Mouse (Mus musculus): ENCODE data around the gene Ankrd34a.

The Ankrd34a gene

DNA sequence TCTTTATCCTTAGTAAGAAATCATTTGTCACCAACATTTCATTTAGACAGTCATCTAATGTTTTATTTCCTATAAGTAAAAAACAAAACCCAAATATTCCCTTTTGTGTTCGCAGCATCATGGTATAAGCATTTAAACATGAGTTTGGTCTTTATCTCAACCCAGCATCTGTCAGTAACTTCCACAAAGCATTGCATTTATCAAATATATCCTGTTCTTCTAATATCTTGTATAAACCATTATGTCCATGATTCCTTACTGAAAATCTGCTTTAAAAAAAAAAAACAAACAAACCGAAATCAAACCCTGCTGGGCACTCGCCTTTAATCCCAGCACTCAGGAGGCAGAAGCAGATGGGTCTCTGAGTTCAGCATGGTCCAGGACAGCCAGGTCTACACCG, 10.2 kb downstream of the Ankrd34a start:
- DNase-seq (ENCODE audit: low read depth, low spot score) = no peak

DNA sequence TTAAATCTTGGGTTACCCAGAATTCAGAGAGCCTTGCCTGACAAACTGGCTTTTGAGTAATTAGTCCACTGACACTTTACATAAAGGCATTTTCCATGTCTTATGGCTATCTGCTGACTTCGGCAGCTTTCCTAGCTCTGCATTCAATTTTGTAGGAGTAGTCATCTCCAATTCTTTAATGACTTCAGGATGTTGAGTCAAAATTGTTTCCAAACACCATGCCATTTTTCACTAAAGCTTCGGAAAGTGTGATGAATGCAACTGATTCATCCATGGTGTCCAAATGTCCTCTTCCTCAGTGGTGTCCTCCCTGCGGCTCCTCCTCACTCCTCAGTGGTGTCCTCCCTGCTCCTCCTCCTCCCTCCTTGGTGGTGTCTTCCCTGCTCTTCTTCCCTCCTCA, 21.5 kb downstream of the Ankrd34a start:
- DNase-seq (ENCODE audit: low read depth, low spot score) = no peak

DNA sequence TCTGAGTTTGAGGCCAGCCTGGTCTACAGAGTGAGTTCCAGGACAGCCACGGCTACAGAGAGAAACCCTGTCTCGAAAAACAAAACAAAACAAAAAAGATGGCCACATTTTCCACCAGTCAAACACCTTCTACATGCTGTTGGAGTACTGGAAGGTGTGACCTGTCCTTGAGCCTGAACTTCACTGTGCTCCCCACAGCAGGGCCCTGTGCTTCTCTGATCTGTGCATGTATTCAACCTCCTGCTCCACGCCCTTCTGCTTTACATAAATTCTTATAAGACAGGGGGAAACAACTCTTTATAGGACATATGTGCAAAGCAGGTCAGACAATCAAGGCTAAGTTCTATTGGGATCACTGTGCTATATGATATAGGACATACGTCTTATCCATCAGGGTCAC, 26.8 kb downstream of the Ankrd34a start:
- no peak for DNase-seq (ENCODE audit: low read depth, low spot score)

DNA sequence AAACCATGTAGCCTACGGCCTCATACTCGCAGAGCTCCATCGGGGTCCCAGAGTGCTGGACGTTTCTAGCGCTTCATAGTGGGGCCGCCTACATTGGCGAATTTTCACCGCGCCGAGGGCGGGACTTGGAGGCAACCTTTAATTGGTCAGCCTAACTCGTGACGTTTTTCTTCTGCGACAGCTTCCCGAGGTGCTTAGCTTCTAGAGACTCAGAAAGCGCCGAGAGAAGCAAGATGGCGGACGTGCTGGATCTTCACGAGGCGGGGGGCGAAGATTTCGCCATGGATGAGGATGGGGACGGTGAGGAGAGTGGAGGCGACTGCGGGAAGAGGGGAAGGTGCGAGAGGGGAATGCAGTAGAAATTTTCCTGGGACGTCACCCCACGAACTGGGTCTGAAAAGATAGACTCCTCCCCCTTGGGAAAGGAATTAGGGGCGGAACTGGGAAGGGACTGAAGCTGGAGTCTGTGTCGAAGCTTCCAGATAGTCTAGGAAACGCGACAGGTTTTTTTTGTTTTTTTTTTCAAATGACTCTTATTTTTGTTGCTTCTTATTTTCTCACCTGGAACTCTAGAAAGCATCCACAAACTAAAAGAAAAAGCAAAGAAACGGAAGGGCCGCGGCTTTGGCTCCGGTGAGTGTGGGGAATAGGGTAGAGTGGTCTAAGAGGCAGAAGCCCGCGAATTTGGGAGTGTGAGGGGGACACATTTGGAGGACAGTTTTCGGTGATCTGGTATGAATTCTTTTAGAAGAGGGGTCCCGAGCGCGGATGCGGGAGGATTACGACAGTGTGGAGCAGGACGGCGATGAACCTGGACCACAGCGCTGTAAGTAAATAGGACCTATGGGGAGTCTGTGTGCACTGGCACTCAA, 33.5 kb downstream of the Ankrd34a start, which contains the start of gene Rbm8a:
TSS of gene Rbm8a (plus strand) at position 205 of the 872 bp plus-strand sequence.
- peak; percentile 100 for DNase-seq (ENCODE audit: low read depth, low spot score)

DNA sequence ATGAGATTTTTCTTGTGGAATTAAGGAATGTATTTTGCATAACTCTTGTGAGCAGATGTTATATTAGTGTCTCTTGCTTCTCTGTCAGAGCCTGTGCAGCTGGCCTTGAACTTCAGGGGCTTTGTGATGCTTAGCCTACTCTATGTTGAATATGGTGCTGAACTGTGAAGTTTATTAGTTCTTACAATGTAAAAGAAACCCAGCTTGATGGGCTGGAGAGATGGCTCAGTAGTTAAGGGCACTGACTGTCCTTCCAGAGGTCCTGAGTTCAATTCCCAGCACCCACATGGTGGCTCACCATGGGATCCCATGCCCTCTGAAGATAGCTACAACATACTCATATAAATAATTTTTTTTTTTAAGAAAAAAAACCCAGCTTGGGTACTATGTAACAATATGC, 35.6 kb downstream of the Ankrd34a start:
- no peak for DNase-seq (ENCODE audit: low read depth, low spot score)

DNA sequence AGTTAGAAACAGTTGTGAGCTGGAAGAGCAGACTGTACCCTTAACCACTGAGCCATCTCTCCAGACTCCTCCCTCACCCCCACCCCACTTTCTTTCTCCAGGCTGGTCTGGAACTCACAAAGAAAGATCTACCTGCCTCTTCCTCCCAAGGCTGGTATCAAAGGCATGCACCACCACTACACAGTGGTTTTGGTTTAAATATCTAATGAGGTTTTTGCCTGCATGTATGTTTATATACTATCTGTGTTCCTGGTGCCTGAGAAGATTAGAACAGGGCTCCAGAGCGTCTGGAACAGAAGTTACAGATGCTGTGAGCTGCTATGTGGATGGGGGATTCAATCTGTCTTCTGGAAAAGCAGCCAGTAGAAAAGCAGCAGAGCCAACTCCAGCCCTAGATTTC, 37.6 kb downstream of the Ankrd34a start:
- DNase-seq (ENCODE audit: low read depth, low spot score) = no peak

DNA sequence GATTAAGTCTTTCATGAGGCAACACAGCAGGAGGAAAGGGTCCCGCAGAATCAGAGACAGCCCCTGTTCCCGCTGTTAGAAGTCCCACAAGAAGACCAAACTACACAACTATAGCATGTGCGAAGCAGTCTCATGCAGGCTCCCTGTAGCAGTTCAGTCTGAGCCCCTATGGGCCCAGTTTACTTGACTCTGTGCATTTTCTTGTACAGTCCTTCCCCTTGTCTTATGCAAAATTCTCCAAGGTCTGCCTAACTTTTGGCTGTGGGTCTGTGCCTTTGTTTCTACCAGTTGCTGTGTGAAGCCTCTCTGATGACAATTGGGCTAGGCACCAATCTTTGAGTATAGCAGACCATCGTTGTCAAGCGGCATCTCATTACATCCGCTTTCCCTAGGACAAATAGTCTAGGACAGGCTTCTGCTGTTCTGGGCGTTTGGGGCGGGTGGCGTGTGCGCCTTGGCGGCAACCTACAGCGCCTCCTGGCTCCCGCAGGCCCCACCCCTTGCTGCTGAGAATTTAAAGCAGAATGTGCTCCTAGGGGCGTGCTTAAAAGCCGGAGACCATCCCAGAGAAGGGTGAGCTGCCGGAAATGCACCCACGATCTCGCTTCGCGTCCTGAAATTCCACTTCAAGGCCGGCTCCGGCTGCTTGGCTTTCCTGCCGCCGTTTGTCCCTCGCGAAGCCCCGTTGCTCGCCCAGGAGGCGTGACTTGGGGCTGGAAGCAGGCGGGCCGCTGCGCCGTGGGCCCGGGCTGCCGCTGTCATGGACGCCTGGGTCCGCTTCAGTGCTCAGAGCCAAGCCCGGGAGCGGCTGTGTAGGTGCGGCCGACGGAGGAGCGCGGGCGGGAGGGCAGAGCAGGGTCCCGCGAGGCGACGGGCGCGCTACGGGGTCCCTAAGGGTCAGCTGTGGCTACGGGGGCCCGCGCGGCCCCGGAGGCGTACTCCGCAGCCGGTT, 38.8 kb downstream of the Ankrd34a start, which contains the start of the genes Pex11b and Gm42957:
TSS of gene Pex11b (plus strand) at position 449 of the 952 bp plus-strand sequence.
TSS of gene Gm42957 (plus strand) at position 547 of the 952 bp plus-strand sequence.
- DNase-seq (ENCODE audit: low read depth, low spot score) = peak; percentile 96

DNA sequence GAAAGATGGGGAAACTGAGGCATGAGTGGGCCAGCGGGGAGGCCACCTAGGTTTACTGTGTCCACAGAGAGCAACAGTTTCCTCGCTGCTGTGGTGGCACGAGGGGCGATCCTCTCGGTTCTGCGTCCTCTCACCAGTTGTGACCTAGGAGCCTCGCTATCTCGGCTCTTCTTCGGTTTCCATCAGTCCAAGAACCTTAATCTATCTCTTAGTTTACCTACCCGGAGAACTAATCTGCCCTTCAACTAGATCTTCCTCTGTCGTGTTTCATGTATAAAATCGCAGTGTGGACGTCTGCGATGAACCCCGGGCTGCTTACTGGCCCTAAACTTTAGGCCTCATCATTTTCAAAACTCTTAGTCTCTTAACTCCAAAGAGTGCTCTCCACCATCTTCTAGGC, 39.5 kb downstream of the Ankrd34a start:
- DNase-seq (ENCODE audit: low read depth, low spot score) = no peak

DNA sequence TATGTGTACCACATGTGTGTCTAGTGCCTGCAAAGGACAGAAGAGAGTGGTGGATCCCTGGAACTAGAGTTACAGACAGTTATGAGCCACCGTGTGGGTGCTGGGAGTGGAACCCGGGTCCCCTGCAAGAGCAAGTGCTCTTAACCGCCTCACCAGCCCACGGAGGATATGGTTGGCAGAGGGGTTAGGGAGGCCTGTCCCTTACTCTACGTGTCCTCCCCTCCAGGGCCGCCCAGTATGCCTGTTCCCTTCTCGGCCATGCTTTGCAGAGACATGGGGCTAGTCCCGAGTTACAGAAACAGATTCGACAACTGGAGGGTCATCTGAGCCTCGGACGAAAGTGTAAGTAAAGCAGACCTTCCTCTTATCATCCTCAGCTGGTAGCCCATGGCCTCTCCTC, 40.0 kb downstream of the Ankrd34a start:
- no peak for DNase-seq (ENCODE audit: low read depth, low spot score)

DNA sequence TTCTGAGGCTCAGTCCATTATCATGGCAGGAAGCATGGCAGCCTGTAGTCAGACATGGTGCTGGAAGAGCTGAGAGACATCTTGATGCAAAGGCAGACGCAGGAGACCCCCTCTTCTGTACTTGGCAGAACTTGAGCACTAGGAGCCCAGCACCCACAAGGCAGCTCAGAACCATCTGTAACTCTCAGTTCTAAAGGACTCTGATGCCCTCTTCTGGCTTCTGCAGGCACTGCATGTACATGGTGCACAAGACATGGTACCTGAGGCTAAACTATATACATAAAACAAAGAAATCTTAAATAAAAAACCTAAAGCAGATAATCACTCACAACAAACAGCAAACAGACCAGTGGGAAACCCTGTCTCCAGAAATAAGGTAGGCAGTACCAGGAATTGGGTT, 42.8 kb downstream of the Ankrd34a start:
- DNase-seq (ENCODE audit: low read depth, low spot score) = peak; percentile 79

DNA sequence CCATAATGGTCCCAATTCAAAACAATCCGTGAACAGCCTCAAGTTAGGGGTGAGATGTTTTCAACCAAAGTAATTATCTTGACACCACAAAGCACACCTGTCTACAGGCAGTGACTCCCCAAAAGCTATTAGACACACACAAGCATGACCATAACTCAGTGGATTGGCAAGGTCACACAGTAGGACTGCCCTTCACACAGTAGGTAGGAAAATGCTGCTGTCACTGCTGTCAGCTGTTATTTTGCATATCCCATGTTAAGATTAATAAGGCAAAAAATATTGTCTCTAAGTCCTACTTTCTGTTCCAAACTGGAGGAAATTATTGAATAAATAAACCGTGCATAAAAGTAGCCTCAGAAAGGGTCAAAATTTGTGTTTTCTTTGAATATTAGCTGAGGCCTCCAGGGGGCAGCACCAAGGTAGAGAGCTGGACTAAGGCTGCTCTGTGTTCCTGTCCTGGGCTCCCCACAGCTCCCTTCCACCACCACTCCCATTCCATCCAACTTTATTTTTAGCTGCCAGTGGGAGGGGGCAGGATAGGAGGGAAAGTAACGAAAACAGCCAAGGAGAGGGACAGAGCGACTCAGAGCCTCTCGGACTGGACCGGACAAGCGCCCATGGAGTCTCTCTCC, 48.7 kb downstream of the Ankrd34a start, which contains the start of gene Itga10:
TSS of gene Itga10 (plus strand) at position 567 of the 632 bp plus-strand sequence.
- peak; percentile 46 for DNase-seq (ENCODE audit: low read depth, low spot score)

DNA sequence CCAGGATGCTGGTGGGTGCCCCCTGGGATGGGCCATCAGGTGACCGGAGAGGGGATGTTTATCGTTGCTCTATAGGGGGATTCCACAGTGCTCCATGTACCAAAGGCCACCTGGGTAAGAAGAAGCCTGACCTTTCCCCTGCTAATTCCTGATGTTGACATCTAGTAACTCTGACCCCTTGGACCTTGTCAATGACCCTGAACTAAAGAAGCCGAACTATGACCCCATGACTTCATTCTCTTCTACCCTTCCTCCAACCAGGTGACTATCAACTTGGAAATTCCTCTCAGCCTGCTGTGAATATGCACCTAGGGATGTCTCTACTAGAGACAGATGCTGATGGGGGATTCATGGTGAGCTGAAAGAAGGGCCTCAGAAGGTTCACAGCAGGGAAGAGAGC, 50.9 kb downstream of the Ankrd34a start:
- no peak for DNase-seq (ENCODE audit: low read depth, low spot score)

Data from brain, adult 2 months (tissue).